Mouse (Mus musculus): Measurements from ENCODE around the gene Gm10277.

DNA sequence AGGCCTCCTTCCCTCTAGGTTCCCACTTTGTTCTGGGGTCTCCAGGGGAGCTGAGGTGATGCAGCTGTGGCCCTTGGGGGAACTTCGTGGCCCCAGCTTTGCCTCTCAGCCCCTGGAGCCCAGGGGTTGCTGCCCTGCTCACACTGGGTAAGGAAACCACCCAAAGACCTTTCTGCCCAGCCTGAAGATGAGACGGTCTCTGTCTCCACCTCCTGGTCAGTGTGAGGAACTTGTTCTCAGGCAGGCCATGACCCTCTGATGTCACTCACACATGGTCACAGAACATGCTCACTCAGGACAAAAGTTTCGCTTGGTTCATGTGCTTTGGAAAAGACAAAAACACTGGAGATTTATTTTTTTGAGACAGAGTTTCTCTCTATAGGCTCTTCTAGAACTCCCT, 28.5 kb upstream of the Gm10277 start:
- TF ChIP-seq CTCF (conservative IDR thresholded peaks at IDR 0.05; ENCODE audit: low read length) (peak; percentile 77), NANOG (IDR thresholded peaks at IDR 0.05; ENCODE audit: borderline replicate concordance, low read length) (no peak), POU5F1 (IDR thresholded peaks at IDR 0.05; ENCODE audit: borderline replicate concordance, low read length) (no peak)
